Mouse (Mus musculus) kidney, embryonic 16.5 days (tissue): ENCODE data around the gene Tm2d3. TPM values are rescaled to one million over a fixed set of nuclear protein-coding genes. Genes with fewer than 3 reads are reported as not detected.

Source experiments
- ATAC-seq: fragments of 200-750 bp; cut with Nextera tagmentation; 2 replicates; pipeline ENCODE4 v1.8.0; 2017; ENCODE audit warnings: moderate TSS enrichment; ENCODE audit not compliant: low FRiP score, low TSS enrichment
- H3K27ac ChIP-seq: fragments of 300-500 bp; sonication (generic); 2 replicates; pipeline ENCODE4 v1.5.1; 2014; ENCODE audit warnings: low read length
- H3K27me3 ChIP-seq: fragments of 300-500 bp; sonication (generic); 2 replicates; pipeline ENCODE4 v1.6.1; 2014; ENCODE audit warnings: low read length, control low read depth, mixed read lengths; ENCODE audit not compliant: insufficient read depth
- H3K36me3 ChIP-seq: fragments of 300-500 bp; sonication (generic); 2 replicates; pipeline ENCODE4 v1.6.1; 2014; ENCODE audit warnings: low read length, control low read depth, mixed read lengths; ENCODE audit not compliant: insufficient read depth
- H3K4me1 ChIP-seq: fragments of 300-500 bp; sonication (generic); 2 replicates; pipeline ENCODE4 v1.6.1; 2014; ENCODE audit warnings: low read length, control low read depth, mixed read lengths; ENCODE audit not compliant: insufficient read depth
- H3K4me2 ChIP-seq: fragments of 300-500 bp; sonication (generic); replicated peaks from 2 replicates; pipeline ENCODE4 v1.6.1; 2014; ENCODE audit warnings: low read depth, low read length
- H3K4me3 ChIP-seq: fragments of 300-500 bp; sonication (generic); 2 replicates; pipeline ENCODE4 v1.5.1; 2014; ENCODE audit warnings: mild to moderate bottlenecking, low read length
- H3K9ac ChIP-seq: fragments of 300-500 bp; sonication (generic); replicated peaks from 2 replicates; pipeline ENCODE4 v1.6.1; 2014; ENCODE audit warnings: low read length
- H3K9me3 ChIP-seq: fragments of 300-500 bp; sonication (generic); 2 replicates; pipeline ENCODE4 v1.6.1; 2016; ENCODE audit warnings: low read length, control low read depth
- whole genome bisulfite sequencing: fragments of 180-500 bp; shearing (Covaris S2); extraction: QIAGEN DNeasy Blood & Tissue Kit; methylation state at CpG from one replicate; pipeline ENCODE4 v1.1.7; 2014; 5-methylcytosine and 5-hydroxymethylcytosine counted together
- polyA plus RNA-seq: library from polyadenylated mRNA; unstranded; fragments of >200 nt; fragmentation: Nextera tagmentation; extraction: Ambion mirVana; gene quantifications from 2 replicates; pipeline ENCODE4 v1.2.1, GENCODE M21; 2015

The Tm2d3 gene
- polyA plus RNA-seq, 1 experiment from 2014 or later: 107 TPM

DNA sequence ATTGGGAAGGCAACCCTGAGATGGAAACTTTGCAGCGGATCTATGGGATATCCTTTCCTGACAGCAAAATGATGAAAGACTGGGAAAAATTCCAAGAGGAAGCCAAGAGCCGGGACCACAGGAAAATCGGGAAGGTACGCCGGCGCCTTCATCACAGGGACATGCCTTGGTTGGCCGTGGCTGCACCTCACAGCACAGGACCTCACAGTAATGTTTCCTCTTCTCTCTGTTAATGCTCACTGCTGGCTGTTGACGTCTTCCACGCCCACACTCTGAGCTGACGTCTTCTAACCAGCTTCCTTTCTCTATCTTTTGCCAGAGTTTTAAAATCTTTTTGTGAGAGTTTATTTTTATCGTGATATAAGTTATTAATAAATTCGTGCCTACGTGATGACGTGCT, 27.1 kb upstream of the Tm2d3 start:
- 60% methylated on average over 14 of the region's 14 CpGs for WGBS
- peak overlapping the region; percentile 31 for H3K4me2 ChIP-seq

DNA sequence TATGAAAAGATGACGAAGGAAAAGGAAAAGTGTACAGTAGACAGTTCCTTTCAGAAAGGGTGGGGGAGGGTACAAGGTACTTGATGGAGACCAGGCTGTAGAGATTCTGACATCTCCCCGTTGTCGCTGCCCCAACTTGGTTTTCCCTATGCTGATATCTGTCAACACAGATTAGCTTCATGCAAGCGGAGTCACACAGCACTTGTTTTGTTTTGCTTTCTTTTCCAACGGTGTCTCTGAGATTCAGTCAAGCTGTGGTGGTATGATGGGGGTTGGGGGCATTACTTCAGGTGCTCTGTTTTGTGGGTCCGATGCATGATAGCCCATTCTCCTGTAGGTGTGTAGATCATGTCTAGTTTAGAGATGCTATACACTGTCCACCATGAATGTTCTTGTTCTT, 23.5 kb upstream of the Tm2d3 start:
- Histone ChIP-seq H3K4me3 (no peak overlapping the region), H3K27ac (no peak overlapping the region), H3K4me2 (no peak overlapping the region), H3K4me1 (peaks cover 17% of the 10 kb centered on the region; the same call in 1 of the 2 replicates), H3K9ac (no peak overlapping the region), H3K9me3 (no peaks in the 10 kb centered on the region), H3K36me3 (no peaks in the 10 kb centered on the region), H3K27me3 (no peaks in the 10 kb centered on the region)
- ATAC-seq: no peak
- WGBS: 91% methylated on average over 6 of the region's 6 CpGs

More for the DNA sequence above, 27.1 kb upstream of the Tm2d3 start:
- no peaks in the 10 kb centered on the region for H3K9me3 ChIP-seq
- H3K36me3 ChIP-seq: 0 out of 2 replicates have a peak, but pooled peaks cover 5% of the 10 kb centered on the region
- peak overlapping the region; percentile 20 for H3K27ac ChIP-seq
- H3K27me3 ChIP-seq: no peaks in the 10 kb centered on the region
- 0 out of 2 replicates have a peak, but pooled peaks have one; percentile 69 for ATAC-seq
- H3K4me1 ChIP-seq: peaks cover 17% of the 10 kb centered on the region; the same call in 1 of the 2 replicates
- H3K4me3 ChIP-seq: no peak overlapping the region
- H3K9ac ChIP-seq: no peak overlapping the region

DNA sequence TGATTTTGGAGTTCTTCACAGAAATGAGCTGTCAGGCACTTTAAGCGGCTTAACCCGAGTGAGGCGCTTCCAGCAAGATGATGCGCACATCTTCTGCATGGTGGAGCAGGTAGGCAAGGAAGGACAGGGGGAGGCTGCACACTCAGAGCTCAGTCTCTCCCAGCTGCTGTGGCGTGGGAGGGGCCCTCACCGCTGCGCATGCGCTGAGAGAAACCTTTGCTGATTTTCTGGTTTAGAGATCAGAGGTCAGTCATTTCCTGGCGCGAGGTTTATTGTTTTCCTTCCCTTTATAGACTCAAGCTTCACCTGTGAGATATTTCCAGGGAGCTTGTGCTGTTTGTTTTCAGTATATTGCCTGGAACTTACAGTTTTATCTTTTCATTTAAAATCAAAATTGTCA, 12.9 kb upstream of the Tm2d3 start:
- 54% methylated on average over 10 of the region's 10 CpGs for WGBS
- Histone ChIP-seq H3K27ac (no peak overlapping the region), H3K27me3 (no peaks in the 10 kb centered on the region), H3K36me3 (no peaks in the 10 kb centered on the region), H3K9ac (no peak overlapping the region), H3K4me1 (peaks cover 10% of the 10 kb centered on the region), H3K9me3 (no peaks in the 10 kb centered on the region), H3K4me2 (no peak overlapping the region), H3K4me3 (no peak overlapping the region)
- ATAC-seq: no peak

DNA sequence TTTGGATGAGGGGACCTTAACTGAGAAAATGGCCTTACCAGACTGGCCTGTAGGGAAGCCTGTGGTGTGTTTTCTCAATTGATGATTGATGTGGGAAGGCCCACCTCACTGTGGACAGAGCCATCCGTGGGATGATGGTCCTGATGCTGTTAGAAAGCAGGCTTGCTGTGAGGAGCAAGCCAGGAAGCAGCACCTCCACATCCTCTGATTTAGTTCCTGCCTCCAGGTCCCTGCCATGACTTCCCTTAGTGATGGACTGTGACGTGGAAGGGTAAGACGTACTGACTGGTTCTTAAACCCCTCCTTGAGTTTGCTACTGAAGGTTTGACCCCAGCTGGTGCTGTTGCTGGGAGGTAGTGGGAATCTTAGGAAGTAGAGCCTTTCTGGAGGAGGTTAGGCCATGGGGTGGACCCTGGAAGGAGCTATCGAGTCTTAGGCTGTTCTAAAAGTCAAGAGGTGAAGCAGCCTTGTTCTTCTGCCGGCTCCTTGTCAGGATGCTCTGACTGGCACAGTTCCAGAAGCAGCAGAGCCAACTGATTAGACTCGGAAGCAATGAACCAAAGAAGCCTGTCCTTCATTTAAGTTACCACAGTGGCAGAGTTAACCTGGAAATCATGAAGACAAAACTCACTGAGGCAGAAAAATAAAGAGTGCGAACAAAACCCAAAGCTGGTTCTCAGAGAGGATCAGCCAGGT, 11.9 kb upstream of the Tm2d3 start:
- H3K36me3 ChIP-seq: no peaks in the 10 kb centered on the region
- H3K4me1 ChIP-seq: peaks cover 10% of the 10 kb centered on the region
- H3K27me3 ChIP-seq: no peaks in the 10 kb centered on the region
- H3K4me2 ChIP-seq: no peak overlapping the region
- no peaks in the 10 kb centered on the region for H3K9me3 ChIP-seq
- H3K9ac ChIP-seq: no peak overlapping the region
- 53% methylated on average over 7 of the region's 7 CpGs for WGBS
- no peak overlapping the region for H3K27ac ChIP-seq
- ATAC-seq: no peak
- no peak overlapping the region for H3K4me3 ChIP-seq

DNA sequence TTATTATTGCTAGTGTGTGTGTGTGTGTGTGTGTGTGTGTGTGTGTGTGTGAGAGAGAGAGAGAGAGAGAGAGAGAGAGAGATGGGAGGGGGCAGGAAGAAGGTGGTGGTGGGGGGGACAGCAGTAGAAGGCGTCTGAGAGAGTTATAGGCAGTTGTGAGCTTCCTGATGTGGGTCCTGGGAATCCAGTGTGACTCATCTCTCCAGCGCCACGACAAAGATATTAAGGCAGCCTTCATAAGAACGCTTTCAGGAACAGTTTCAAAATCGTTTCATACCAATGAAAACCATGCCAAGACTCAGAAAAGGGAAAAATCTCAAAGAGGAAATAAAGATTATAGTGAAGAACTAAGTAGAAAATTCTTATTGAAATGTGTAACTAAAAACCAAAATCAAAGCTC, 9.8 kb upstream of the Tm2d3 start:
- Histone ChIP-seq H3K4me2 (no peak overlapping the region), H3K36me3 (no peaks in the 10 kb centered on the region), H3K9me3 (no peaks in the 10 kb centered on the region), H3K27ac (no peak overlapping the region), H3K4me1 (peaks cover 10% of the 10 kb centered on the region), H3K9ac (no peak overlapping the region), H3K27me3 (no peaks in the 10 kb centered on the region), H3K4me3 (no peak overlapping the region)
- 64% methylated on average over 5 of the region's 5 CpGs for WGBS
- no peak for ATAC-seq

DNA sequence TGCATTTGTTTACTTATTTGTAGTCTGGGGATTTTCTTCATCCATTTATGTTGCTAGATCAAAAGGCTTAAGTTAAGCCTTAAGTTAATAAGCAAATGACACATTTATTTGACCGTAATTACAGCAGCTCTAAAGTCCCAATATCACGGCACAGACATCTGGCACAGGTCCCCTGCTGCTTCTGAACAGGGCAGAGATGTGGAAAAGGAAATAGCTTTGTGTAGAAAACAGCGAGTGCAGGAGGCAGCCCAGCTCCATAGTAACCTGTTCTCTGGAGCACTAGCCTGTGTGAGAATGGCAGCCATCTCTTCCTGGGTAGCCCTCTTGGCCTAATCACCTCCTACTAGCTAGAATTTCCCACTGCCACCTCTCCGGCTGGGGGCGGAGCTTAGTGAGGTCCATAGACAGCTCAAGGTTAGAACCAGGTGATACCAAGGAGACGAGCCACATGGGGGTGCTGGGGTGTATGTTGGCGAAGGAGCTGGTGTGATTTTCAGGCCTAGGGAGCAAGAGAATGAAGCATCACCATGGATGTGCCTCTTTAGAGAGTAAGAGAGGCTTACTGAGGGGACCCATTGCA, 6.6 kb upstream of the Tm2d3 start:
- H3K27me3 ChIP-seq: no peaks in the 10 kb centered on the region
- no peaks in the 10 kb centered on the region for H3K9me3 ChIP-seq
- H3K36me3 ChIP-seq: no peaks in the 10 kb centered on the region
- 66% methylated on average over 7 of the region's 7 CpGs for WGBS
- H3K4me3 ChIP-seq: no peak overlapping the region
- H3K9ac ChIP-seq: no peak overlapping the region
- H3K4me2 ChIP-seq: no peak overlapping the region
- H3K27ac ChIP-seq: no peak overlapping the region
- peaks cover under 1% of the 10 kb centered on the region; the same call in 1 of the 2 replicates for H3K4me1 ChIP-seq
- ATAC-seq: no peak

DNA sequence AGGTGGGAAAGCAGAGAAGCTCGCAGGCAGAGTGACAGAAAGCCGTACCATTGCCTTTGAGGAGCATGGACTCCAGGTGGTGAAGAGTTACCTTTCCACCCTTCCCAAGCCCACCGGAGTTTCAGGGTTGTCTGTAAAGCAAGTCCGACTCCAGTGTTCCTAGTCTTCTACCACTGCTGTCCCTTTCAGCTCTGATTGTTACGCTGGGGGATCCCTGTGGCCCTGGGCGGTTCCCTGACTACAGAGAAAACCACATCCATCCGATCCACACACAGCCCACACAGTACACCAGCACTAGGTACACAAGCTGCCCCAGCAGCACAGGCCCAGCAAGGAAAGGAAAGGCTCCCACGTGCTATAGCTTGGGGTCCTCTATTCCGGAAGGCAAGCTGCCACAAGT, 4.3 kb upstream of the Tm2d3 start:
- Histone ChIP-seq H3K9ac (no peak overlapping the region), H3K9me3 (no peaks in the 10 kb centered on the region), H3K27me3 (no peaks in the 10 kb centered on the region), H3K27ac (no peak overlapping the region), H3K4me1 (no peaks in the 10 kb centered on the region), H3K4me3 (no peak overlapping the region), H3K36me3 (no peaks in the 10 kb centered on the region), H3K4me2 (no peak overlapping the region)
- WGBS: 93% methylated on average over 9 of the region's 9 CpGs
- no peak for ATAC-seq

DNA sequence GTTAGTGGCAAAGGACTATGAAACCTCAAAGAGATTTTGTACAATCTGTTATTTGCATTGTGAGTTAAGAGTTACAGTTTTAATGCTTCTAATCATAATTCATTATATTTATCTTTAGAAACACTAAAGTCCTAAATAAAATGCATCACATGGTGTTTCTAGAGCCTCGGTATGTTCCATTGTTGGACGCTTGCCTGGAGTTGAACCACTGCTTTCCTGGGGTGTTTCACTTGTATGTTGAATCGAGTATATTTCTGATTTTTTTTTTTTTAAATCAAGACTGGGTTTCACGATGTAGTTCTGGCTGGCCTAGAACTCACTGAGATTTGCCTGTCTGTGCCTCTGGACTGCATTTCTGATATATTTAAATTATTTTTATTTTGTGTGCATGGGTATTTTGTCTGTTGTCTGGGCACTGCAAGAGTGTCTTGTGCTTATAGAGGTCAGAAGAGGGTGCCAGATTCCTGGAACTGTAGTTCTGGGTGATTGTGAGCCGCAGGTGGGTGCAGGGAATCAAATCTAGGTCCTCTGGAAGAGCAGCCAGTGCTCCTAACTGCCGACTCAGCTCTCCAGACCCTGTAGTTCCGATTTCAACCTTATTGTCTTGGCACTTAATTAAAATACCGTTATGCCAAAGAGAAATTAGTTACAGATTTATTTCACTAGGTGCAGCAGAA, 1.1 kb downstream of the Tm2d3 start:
- WGBS: 73% methylated on average over 8 of the region's 8 CpGs
- H3K9ac ChIP-seq: no peak overlapping the region
- H3K9me3 ChIP-seq: no peaks in the 10 kb centered on the region
- H3K4me2 ChIP-seq: no peak overlapping the region
- no peak overlapping the region for H3K4me3 ChIP-seq
- no peaks in the 10 kb centered on the region for H3K27me3 ChIP-seq
- peaks cover 18% of the 10 kb centered on the region for H3K36me3 ChIP-seq
- no peak for ATAC-seq
- H3K27ac ChIP-seq: no peak overlapping the region
- H3K4me1 ChIP-seq: peaks cover 19% of the 10 kb centered on the region

DNA sequence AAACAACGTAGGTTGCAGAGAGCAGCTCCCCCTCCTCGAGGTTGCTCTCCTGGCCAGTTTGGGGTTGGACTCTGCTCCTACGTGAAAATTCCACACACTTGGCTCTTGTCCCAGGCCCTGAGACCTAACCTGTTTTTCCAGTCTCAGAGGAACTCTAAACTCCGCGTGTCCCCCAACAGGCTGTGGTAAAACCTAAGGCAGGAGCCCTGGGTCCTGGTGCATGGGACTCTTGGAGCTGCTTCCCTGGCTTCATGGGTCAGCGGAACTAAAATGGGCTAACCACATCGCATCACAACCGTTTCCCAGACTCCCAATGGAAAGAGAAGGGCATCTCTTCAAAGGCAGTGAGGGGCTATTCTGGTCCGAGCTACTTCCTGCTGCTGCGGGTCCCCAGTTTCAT, 1.9 kb downstream of the Tm2d3 start:
- peak overlapping the region; percentile 84 for H3K9ac ChIP-seq
- 0% methylated on average over 10 of the region's 10 CpGs for WGBS
- peaks cover 26% of the 10 kb centered on the region for H3K36me3 ChIP-seq
- H3K9me3 ChIP-seq: no peaks in the 10 kb centered on the region
- H3K27me3 ChIP-seq: no peaks in the 10 kb centered on the region
- H3K4me1 ChIP-seq: peaks cover 19% of the 10 kb centered on the region
- peak overlapping the region; percentile 51 for H3K4me2 ChIP-seq
- peak; percentile 65 for ATAC-seq
- peak overlapping the region; percentile 54 for H3K27ac ChIP-seq
- peak overlapping the region; percentile 79 for H3K4me3 ChIP-seq
